Comparison of ENCODE assay signal across 14 mouse cellular contexts in genomic region chr17:49703492-49704249, GRCm38 (mm10).
DNase-seq lines count a peak whose midpoint lies in the region; ATAC-seq and TF ChIP-seq lines count a peak whose summit lies in the region.
"Had no signal": no experiment of that assay in that cellular context is flagged by ENCODE, and none has a peak within 500 bp of the region (broad histone marks: within the 10 kb centered on the region; RNA-seq: fewer than 3 reads in every experiment).

No protein-coding gene starts in this region.

- H3K4me2 ChIP-seq in hindbrain, postnatal 0 days (ENCODE audit: low read depth, low read length) = no peak overlapping the region
- no peak overlapping the region for H3K4me2 ChIP-seq in hindbrain, embryonic 16.5 days (ENCODE audit: low read length)
- H3K4me2 ChIP-seq: limb, embryonic 13.5 days; lung, embryonic 14.5 days had no signal

- no peaks in the 10 kb centered on the region for H3K9me3 ChIP-seq in hindbrain, postnatal 0 days (ENCODE audit: low read length)
- H3K9me3 ChIP-seq in hindbrain, embryonic 16.5 days (ENCODE audit: control insufficient read depth, low read length) = no peaks in the 10 kb centered on the region
- H3K9me3 ChIP-seq: limb, embryonic 13.5 days had no signal

- H3K27me3 ChIP-seq in hindbrain, postnatal 0 days (ENCODE audit: insufficient read depth, low read length) = no peaks in the 10 kb centered on the region
- no peaks in the 10 kb centered on the region for H3K27me3 ChIP-seq in hindbrain, embryonic 16.5 days (replicated peaks; ENCODE audit: control insufficient read depth, insufficient read depth, low read length)
- H3K27me3 ChIP-seq: limb, embryonic 13.5 days had no signal

- WGBS in hindbrain, postnatal 0 days = 45% methylated on average over 12 of the region's 12 CpGs
- 47% methylated on average over 12 of the region's 12 CpGs for WGBS in hindbrain, embryonic 16.5 days

- ATAC-seq in hindbrain, postnatal 0 days = no peak
- no peak for ATAC-seq in hindbrain, embryonic 16.5 days
- no peak for ATAC-seq in megakaryocyte, adult 5-6 weeks (ENCODE audit: poor library complexity, severe bottlenecking)
- ATAC-seq: activated CD4-positive, CD25-positive, alpha-beta regulatory T cell, adult 4 months had no signal

- no peak overlapping the region for H3K9ac ChIP-seq in hindbrain, postnatal 0 days (replicated peaks; ENCODE audit: low read length)
- no peak overlapping the region for H3K9ac ChIP-seq in hindbrain, embryonic 16.5 days (ENCODE audit: low read depth, low read length)
- H3K9ac ChIP-seq: limb, embryonic 13.5 days; lung, embryonic 14.5 days had no signal

- H3K27ac ChIP-seq in hindbrain, postnatal 0 days = no peak overlapping the region
- no peak overlapping the region for H3K27ac ChIP-seq in hindbrain, embryonic 16.5 days (ENCODE audit: low read depth, low read length)
- H3K27ac ChIP-seq: kidney, postnatal 0 days; limb, embryonic 13.5 days had no signal

- no peak overlapping the region for H3K4me3 ChIP-seq in hindbrain, postnatal 0 days (ENCODE audit: low read length)
- no peak overlapping the region for H3K4me3 ChIP-seq in hindbrain, embryonic 16.5 days (ENCODE audit: low read length)
- H3K4me3 ChIP-seq: limb, embryonic 13.5 days had no signal

- DNase-seq in adrenal gland, postnatal 14 days = peak; percentile 12
- no peak for DNase-seq in adrenal gland, adult 8-10 months
- DNase-seq in hindbrain, postnatal 0 days (ENCODE audit: low spot score) = peak; percentile 52
- peak; percentile 69 to 88 for DNase-seq in layer of hippocampus, adult 18-20 months (ENCODE audit: low spot score in 2 of 2)
- DNase-seq in left cerebral cortex, postnatal 36 days (ENCODE audit: low spot score in 2 of 2) = peak; percentile 33 to 47
- no peak for DNase-seq in embryo, embryonic 11 days
- DNase-seq: cerebellum, adult 11 months; lung, embryonic 14.5 days; thymus, postnatal 14 days had no signal

- no peaks in the 10 kb centered on the region for H3K36me3 ChIP-seq in hindbrain, postnatal 0 days (ENCODE audit: insufficient read depth, low read length)
- H3K36me3 ChIP-seq in hindbrain, embryonic 16.5 days (ENCODE audit: control insufficient read depth, insufficient read depth, low read length) = no peaks in the 10 kb centered on the region
- H3K36me3 ChIP-seq: limb, embryonic 13.5 days had no signal

- H3K4me1 ChIP-seq in hindbrain, postnatal 0 days (ENCODE audit: insufficient read depth, low read length) = no peaks in the 10 kb centered on the region
- H3K4me1 ChIP-seq in hindbrain, embryonic 16.5 days (ENCODE audit: control insufficient read depth, insufficient read depth, low read depth, low read length) = peaks cover 3% of the 10 kb centered on the region; the same call in 1 of the 2 replicates

- intact Hi-C loops in left cerebral cortex, postnatal 36 days (cut with DNase I) = no loop called here

- no peak for TF ChIP-seq CTCF in hindbrain, postnatal 0 days (IDR thresholded peaks at IDR 0.05; ENCODE audit: low read depth)

Comparison
In these comparisons a context has a peak if more than half of its experiments do, and no peak if none do; other contexts are left out.
1. DNase-seq: peak in adrenal gland, postnatal 14 days (single experiment), hindbrain, postnatal 0 days (single experiment), layer of hippocampus, adult 18-20 months (2 of 2) and left cerebral cortex, postnatal 36 days (2 of 2); none in adrenal gland, adult 8-10 months (single experiment) and embryo, embryonic 11 days (single experiment).